Mouse (Mus musculus) heart, adult 9 months (tissue): Measurements from ENCODE around the gene Tbc1d22a.

Experiments
- DNase-seq, 2 experiments: peaks; one replicate each; pipeline ENCODE4 v3.0.0; 2022; ENCODE audit warnings: low spot score in 2 of 2

Gene Tbc1d22a

GRCm38 (mm10) chr15:86234517-86235441, 20.5 kb downstream of the Tbc1d22a start:
- peak; percentile 68 to 72 for DNase-seq

DNA sequence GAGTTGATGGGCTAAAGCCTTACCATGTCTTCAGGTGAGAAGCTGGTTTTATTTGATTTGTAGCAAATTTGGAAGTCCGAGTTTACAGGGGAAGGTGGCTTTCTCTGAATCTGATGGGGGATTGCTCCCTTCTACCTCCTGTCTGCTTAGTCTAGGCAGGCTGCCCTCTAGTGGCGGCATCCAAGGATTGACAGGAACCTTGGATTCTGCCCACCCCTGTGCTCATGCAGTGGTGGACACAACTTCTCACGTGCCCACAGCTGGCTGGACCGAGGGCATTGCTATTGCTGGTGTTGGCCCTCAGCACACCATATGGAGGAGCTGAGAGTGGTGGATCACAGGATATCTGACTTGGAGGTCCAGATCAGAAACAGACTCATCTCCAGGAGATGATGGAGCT, 22.0 kb downstream of the Tbc1d22a start:
- no peak for DNase-seq

- no peak for DNase-seq
These were observed 23.8 kb downstream of the Tbc1d22a start for GRCm38 (mm10) chr15:86238076-86238475.

- DNase-seq: no peak
These were observed 24.8 kb downstream of the Tbc1d22a start for GRCm38 (mm10) chr15:86239068-86239467.

- peak; percentile 41 to 59 for DNase-seq
These were observed 25.5 kb downstream of the Tbc1d22a start for GRCm38 (mm10) chr15:86239801-86240200.

- peak; percentile 19 to 41 for DNase-seq
These were observed 29.4 kb downstream of the Tbc1d22a start for GRCm38 (mm10) chr15:86243708-86244107.

GRCm38 (mm10) chr15:86244380-86244779, 30.1 kb downstream of the Tbc1d22a start:
- no peak for DNase-seq

DNA sequence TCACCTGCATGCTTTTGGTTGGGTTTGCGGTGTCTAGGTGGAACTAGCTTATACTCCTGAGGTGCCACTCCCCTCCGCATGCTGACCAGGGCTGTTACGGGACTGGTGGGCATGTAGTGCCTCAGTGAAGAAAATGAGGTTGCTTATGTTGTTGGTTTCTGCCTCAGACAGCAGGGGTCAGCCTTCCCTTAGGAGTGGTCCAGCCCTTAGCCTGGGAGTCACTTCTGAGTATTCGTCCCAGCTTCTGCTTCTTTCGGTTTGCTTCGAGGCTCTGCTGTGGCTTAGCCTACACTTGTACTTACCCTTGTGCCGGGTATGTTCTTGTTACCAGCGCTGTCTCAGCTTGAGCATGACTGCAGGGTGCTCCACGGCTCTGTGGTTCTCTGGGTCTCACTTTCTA, 36.0 kb downstream of the Tbc1d22a start:
- DNase-seq: no peak

DNA sequence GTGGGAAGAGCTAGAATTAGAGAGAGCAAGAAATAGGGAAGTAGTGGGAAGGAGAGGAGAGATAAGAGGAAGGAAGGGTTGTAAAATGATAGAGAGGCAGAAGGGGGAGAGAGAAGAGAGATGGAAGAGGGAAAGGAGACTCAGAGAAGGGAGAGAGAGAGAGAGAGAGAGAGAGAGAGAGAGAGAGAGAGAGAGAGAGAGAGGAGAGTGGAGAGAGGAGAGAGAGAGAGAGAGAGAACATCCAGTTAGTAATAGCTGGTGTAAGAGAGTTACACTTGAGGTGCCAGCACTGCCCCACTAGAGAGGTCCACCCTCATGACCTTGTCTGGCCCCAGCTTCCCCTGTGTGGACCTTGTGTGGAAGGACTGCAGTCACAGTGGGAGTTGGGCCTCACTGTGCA, 37.9 kb downstream of the Tbc1d22a start:
- DNase-seq: no peak

- DNase-seq: no peak
These were observed 38.4 kb downstream of the Tbc1d22a start for GRCm38 (mm10) chr15:86252684-86253083.

DNA sequence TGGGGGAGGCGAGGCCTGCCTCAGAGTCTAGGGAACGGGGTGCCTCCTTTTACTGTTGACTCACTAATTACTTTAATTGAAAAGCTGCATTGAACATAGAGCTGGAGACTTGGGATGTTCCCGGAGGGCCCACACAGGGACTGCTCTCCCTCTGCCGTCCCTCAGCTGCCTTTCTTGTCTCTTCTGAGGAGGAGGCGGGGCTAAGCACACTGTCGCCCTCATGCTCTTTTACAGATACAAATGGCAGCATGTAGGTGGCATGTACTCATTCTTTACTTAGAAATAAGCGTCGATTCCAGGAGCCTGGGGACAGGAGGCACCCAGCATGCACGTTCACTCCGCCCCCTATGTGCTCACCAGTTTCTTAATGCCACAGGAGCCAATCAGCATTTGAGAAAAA, 39.2 kb downstream of the Tbc1d22a start:
- DNase-seq: no peak

GRCm38 (mm10) chr15:86256201-86256600, 41.9 kb downstream of the Tbc1d22a start:
- DNase-seq: no peak

GRCm38 (mm10) chr15:86256728-86257179, 42.5 kb downstream of the Tbc1d22a start:
- DNase-seq: no peak

GRCm38 (mm10) chr15:86257916-86258685, 43.8 kb downstream of the Tbc1d22a start:
- no peak for DNase-seq

- DNase-seq: no peak
These were observed 45.0 kb downstream of the Tbc1d22a start for GRCm38 (mm10) chr15:86259233-86259632.

- no peak for DNase-seq
These were observed 45.9 kb downstream of the Tbc1d22a start for GRCm38 (mm10) chr15:86260111-86260510.

GRCm38 (mm10) chr15:86264389-86264788, 50.1 kb downstream of the Tbc1d22a start:
- no peak for DNase-seq

GRCm38 (mm10) chr15:86264803-86265202, 50.5 kb downstream of the Tbc1d22a start:
- DNase-seq: no peak

GRCm38 (mm10) chr15:86266975-86267374, 52.7 kb downstream of the Tbc1d22a start:
- no peak for DNase-seq

GRCm38 (mm10) chr15:86268526-86268925, 54.3 kb downstream of the Tbc1d22a start:
- no peak for DNase-seq

DNA sequence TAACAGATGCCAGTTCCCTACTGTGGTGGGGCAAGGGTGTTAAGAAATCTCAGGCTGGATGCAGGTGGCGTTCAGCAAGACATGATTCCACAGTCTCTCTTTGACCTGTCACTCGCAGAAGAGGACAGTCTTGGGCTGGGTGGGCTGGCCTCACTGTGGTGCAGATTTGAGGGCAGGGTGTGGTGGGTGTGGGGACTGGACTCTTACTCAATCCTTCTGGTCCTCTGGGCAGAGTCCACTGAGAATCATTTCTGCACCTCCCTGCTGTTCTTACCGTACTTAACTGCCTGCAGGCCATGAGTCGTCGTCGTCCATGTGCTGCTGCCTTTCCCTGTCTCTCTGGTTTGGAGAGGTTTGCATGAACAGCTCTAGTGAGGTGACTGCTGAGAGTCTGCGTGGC, 61.5 kb downstream of the Tbc1d22a start:
- no peak for DNase-seq

GRCm38 (mm10) chr15:86276538-86277264, 62.4 kb downstream of the Tbc1d22a start:
- DNase-seq: no peak
